Mouse (Mus musculus): Measurements from ENCODE around the gene Nop16.

GRCm38 (mm10) chr13:54608666-54609065 lies 18.8 kb upstream of the Nop16 start:
- TF ChIP-seq POLR2A (IDR thresholded peaks at IDR 0.05; ENCODE audit: borderline replicate concordance, control insufficient read depth, low read depth, low read length) (no peak), CTCF (IDR thresholded peaks at IDR 0.05; ENCODE audit: control insufficient read depth, insufficient read depth, low read length) (no peak)

Data from bone marrow, adult 2 months (tissue).